Mouse (Mus musculus): ENCODE measurements at regions not wholly inside any gene's neighbourhood (a gene's known extent, or its start where the extent isn't known, plus 50 kb on each side); places are given as distances from the start of the nearest gene placed in this dataset.

DNA sequence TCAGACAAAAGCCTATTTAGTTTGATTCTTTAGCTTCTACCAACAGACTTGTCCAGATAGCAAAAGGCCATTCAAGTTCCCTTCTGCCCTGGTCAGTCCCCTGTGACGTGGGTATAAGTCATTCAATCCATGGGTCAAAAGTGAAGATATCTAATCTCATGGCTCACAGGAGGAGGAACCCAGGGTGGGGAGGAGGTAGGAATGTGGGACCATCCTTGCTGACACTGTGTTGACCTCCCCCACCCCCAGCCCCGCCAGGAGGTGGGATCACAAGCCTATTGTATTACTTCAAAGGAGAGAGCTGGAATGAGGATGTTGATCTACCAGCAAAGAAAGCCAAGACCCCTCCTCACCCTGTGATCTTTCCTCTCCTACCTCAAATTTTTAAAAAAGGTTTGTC is 66.5 kb upstream of the Myo10 start:
- Histone ChIP-seq H3K4me3 (ENCODE audit: insufficient read depth, low read length) (no peak overlapping the region), H3K4me1 (ENCODE audit: control insufficient read depth, insufficient read depth, low read length) (peaks cover 6% of the 10 kb centered on the region), H3K27ac (ENCODE audit: insufficient read depth, low read depth, low read length) (no peak overlapping the region)
- no peak for TF ChIP-seq POLR2A (IDR thresholded peaks at IDR 0.05; ENCODE audit: borderline replicate concordance, low read depth, low read length)
- TF ChIP-seq CTCF (IDR thresholded peaks at IDR 0.05; ENCODE audit: low read depth, low read length), result no peak

DNA sequence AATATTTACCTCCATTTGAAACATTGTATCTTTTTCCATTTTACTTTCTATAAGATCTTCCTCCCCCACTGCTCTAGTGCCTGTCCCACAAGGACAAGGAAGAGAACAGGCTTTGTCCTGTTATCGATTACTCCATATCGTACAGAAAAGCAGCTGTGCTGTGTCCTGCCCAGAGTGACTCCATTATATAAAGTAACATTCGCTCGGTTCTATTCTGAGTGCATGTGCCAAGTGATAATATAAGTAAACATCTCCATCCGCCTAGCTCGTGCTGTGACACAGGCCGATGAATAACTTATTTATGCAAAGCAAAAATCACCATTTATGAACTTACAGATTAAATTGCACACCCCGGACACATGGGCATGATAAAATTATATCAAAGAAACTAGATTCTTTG is 64.8 kb upstream of the Myo10 start:
- Histone ChIP-seq H3K27ac (ENCODE audit: insufficient read depth, low read depth, low read length) (no peak overlapping the region), H3K4me1 (ENCODE audit: control insufficient read depth, insufficient read depth, low read length) (peaks cover 6% of the 10 kb centered on the region), H3K4me3 (ENCODE audit: insufficient read depth, low read length) (no peak overlapping the region)
- TF ChIP-seq POLR2A (IDR thresholded peaks at IDR 0.05; ENCODE audit: borderline replicate concordance, low read depth, low read length) (no peak), CTCF (IDR thresholded peaks at IDR 0.05; ENCODE audit: low read depth, low read length) (no peak)

DNA sequence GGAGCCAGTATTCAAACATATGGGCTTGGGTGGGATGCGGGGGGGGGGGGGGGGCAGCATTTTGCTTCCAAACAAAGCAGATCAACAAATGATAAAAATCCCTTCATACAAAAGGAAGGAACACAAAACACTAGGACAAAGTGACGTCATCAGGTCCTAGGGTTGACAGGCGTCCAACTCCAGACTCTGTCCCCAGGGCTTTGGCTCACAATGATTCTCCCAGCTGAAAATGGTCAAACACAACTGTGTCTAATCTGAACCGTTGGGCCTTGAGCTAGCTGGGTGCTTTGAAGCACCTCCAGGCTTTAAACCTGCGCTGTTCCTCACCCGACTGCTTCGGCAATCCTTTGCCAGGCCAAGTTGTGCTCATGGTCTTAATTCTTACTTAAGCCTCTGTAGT is 64.1 kb upstream of the Myo10 start:
- no peak for TF ChIP-seq POLR2A (IDR thresholded peaks at IDR 0.05; ENCODE audit: borderline replicate concordance, low read depth, low read length)
- TF ChIP-seq CTCF (IDR thresholded peaks at IDR 0.05; ENCODE audit: low read depth, low read length), result no peak
- H3K27ac ChIP-seq (ENCODE audit: insufficient read depth, low read depth, low read length), result no peak overlapping the region
- no peak overlapping the region for H3K4me3 ChIP-seq (ENCODE audit: insufficient read depth, low read length)
- peaks cover 8% of the 10 kb centered on the region for H3K4me1 ChIP-seq (ENCODE audit: control insufficient read depth, insufficient read depth, low read length)

DNA sequence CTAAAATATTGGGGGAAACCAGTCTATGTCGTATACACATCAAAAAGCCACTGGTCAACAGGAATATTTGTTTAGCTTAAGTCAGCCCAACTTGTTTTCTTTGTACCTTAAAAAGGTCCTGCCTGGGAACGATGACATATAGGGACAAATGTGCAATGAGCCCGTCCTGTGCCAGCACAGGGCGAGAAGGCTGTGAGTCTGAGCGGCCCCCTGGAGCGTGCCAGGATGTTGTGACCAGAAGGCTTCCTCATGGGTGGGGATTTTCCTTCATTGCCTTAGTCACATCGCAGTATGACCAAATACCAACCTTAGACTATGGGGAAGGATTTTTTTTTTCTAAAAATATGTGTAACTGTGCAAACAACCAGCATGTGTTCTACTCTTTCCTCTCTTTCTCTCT is 58.7 kb upstream of the Myo10 start:
- Histone ChIP-seq H3K27ac (ENCODE audit: insufficient read depth, low read depth, low read length) (no peak overlapping the region), H3K4me1 (ENCODE audit: control insufficient read depth, insufficient read depth, low read length) (peaks cover 13% of the 10 kb centered on the region), H3K4me3 (ENCODE audit: insufficient read depth, low read length) (no peak overlapping the region)
- no peak for TF ChIP-seq POLR2A (IDR thresholded peaks at IDR 0.05; ENCODE audit: borderline replicate concordance, low read depth, low read length)
- TF ChIP-seq CTCF (IDR thresholded peaks at IDR 0.05; ENCODE audit: low read depth, low read length), result no peak

DNA sequence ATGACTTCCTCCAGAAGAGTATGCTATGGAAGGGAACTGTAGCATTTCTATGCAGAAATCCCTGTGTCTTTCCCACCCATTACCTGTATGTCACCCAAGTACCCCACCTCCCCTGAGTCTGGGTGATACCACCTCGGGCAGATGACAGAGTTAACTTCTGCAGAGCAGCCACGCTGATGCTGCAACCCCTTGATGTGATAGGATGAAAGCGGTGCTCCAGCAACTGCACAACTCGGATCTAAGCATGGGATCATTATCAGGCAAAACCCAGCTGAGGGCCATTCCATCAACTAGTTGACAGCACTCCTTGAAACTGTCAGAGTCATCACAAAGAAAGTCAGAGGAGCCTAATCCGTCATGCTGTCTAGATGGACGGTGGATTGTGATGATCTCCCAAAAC is 49.8 kb upstream of the Myo10 start:
- TF ChIP-seq POLR2A (IDR thresholded peaks at IDR 0.05; ENCODE audit: borderline replicate concordance, low read depth, low read length) (no peak), CTCF (IDR thresholded peaks at IDR 0.05; ENCODE audit: low read depth, low read length) (no peak)
- Histone ChIP-seq H3K4me3 (ENCODE audit: insufficient read depth, low read length) (no peak overlapping the region), H3K4me1 (ENCODE audit: control insufficient read depth, insufficient read depth, low read length) (peaks cover 3% of the 10 kb centered on the region), H3K27ac (ENCODE audit: insufficient read depth, low read depth, low read length) (no peak overlapping the region)

Data from bone marrow macrophage, adult 2 months (primary cell).